Mouse (Mus musculus): Measurements from ENCODE around the gene Sfrp4. TPM values are rescaled to one million over a fixed set of nuclear protein-coding genes. Genes with fewer than 3 reads are reported as not detected.
"Not testable (repeated sequence)": the region's sequence is repeated elsewhere in the genome, so short reads cannot be mapped to it uniquely, and the experiment has no call there.

The Sfrp4 gene
- 1 to 10 TPM; 1.8 to 2.5 TPM for total RNA-seq (2021)
- long read RNA-seq, experiment 1, partial matches to known transcripts, result 0 of 3 reads
- long read RNA-seq, experiment 1, other reads (novel, unspliced or antisense), result 0 of 3 reads
- long read RNA-seq, experiment 2, full-length matches to known transcripts, result 3 of 3 reads
- long read RNA-seq, experiment 2, partial matches to known transcripts, result 0 of 3 reads
- long read RNA-seq, experiment 2, other reads (novel, unspliced or antisense), result 0 of 3 reads

DNA sequence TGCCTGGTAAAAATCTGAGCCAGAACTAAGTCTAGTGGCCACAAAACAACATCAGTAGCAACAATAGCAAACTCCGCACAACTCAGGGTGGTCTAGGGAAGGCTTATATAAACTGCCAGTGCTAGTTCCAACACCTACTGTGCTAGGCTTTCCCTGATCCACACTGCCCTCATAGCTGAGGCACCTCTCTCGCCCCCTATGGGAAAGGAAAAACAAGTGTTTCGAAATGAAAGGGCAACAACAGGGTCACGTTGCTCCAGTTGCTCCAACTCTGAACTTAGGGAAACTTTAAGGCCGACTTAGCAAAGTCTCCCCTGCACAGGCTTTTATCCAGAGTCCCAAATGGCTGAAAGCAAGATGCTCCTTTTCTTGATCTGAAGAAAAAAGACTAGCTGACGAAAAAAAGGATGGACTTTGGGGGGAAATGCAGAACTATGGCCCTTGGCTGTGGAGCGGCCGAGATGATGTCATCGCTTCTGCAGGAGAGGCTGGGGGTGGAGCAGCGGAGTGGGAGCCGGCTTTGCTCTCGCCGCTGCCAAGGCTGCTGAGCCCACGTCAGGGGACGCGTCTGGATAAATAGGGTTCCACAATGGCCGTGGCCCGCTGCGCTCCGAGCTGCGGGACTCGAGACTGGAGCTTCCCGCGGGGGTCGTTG, at the start of gene Sfrp4:
Gene Sfrp4, plus strand, starts transcription at position 532 of the 655 bp plus-strand sequence.
- peak; percentile 29 to 40 for DNase-seq (ENCODE audit: low spot score in 2 of 2)

DNA sequence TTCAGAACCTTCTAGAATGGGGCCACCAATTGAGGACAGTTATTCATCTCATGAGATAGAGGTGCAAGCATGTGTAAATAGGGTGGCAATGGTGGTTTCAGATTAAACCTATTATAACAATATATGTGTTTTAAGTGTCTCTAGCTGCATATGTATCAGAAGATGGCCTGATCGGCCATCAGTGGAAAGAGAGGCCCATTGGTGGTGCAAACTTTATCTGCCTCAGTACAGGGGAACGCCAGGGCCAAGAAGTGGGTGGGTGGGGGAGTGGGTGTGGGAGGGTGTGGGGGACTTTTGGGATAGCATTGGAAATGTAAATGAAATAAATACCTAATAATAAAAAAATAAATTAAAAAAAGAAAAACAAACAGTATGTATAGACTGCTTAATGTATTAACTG, 48.2 kb upstream of the Sfrp4 start:
- not testable (repeated sequence) for DNase-seq (ENCODE audit: low spot score in 2 of 2)

DNA sequence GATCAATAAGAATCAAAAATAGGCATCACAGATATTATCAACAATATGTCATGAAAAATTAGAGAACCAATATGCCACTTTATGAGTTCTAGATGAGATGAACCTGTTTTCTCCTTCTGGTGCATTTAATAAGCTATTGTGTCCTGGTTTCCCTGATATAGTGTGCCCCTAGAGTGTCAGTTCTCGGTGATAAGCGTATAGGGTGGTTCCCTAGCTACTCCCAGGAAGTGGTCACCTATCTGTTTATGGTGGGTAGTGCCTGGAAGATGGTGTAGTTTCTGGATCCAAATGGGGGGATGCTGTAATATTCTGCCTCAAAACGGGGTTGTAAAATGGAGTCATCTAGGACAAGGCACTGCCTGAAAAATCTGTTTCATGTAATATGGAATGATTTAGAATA, 47.0 kb upstream of the Sfrp4 start:
- DNase-seq (ENCODE audit: low spot score in 2 of 2), result no peak

DNA sequence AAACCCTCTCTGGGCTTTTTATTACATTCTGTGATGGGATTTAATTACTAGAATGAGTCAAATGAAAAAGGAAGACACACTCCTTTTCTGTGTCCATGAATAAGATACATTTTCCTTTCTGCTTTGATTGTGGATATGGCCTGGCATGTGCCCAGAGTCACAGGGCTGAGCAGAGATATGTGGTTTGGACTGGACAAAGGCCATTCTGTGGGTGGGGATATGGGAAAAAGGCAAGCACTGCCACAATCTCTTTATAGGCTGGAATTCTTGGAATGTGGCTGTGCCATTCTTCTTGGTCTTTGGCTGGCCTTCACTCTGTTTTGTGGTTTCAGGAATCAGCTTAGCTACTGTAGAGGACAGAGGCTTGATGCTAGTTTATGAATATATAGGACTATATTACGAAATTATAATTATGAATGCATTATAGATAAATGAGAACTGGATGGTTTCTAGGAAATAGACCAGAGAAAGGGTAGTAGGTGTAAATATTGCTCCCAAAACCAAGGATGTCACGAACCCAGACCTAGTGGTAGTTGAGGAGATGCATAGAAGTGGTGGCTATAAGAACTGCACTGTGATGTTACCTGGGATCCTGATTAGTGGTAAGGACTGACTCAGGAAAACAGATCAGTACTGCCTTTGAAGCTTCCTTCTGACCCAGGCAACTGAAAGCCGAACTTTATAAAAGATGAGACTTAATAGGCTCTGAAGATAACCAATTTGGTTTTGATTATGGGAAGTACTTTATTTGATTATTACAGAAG, 31.7 kb upstream of the Sfrp4 start:
- DNase-seq (ENCODE audit: low spot score in 2 of 2), result no peak

DNA sequence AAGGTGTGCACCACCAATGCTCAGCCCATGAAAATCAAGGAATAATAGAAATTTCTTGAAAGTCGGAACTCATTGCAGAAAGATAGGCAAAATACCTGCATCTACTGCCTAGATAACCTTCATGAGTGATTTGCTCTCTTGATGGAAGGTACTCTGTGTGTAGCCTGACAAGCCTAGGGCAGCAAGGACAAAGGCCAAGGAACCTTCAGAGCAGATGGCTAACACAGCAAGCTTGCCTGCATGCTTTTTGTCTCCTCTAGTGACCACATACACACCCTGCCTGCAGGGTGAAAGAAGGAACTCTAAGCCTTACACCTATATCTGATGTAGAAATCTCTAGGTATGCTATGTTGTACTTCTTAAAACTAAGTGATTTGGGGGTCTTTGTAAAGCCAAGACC, 27.8 kb upstream of the Sfrp4 start:
- DNase-seq (ENCODE audit: low spot score in 2 of 2), result no peak

DNA sequence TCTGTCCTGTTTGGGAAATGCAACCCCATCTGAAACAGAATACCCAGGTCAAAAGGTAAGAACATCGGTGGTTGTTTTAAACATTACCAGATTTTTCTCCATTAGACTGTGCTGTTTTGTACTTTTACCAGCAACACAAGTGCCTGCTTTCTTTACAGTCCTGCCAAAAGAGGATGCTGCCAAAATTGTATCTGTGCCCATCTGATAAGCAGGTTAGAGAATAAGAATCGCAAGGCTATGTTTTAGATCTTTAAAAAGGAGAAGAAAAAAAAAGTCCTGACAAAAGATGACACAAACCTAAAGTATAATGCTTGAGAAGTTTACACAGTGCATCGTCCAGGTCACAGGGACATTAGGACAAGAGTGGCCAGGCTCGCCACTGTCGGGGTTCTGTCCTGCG, 23.7 kb upstream of the Sfrp4 start:
- no peak for DNase-seq (ENCODE audit: low spot score in 2 of 2)

DNA sequence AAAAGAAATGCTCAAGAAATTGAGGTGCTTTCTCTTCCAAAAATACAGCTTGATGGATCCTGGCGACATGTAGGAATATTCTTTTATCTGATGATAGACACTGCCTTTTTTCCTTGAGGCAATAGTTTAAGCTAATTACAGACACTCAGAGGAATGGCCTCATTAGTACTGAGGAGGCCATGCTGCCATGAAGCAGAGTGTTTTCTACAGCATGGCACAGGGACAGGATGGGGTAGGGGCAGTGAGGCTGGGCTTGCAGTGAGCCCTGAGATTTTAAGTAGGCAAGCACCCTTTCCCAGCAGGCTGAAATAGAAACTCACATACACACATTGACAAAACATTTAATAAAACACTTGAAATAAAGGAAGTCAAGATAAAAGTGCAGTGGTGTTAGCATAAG, 20.4 kb upstream of the Sfrp4 start:
- no peak for DNase-seq (ENCODE audit: low spot score in 2 of 2)

DNA sequence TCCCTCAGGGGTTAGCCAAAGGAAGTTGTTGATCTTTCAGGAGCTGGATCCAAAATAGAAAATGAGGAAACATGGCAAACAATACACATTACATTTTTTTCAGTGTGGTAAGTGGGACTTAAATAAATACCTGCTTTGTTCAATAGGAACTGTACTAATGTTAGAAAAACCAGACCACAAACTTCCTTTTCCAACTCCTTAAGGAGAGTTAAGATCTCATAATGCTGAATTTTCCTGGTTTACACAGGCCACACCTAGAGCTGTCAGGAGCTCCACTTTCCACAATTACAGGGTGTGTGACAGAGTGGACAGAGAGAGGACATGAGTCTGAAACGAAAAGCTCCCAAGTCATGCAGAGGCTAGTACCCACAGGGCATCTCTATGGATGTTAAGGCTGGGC, 19.2 kb upstream of the Sfrp4 start:
- no peak for DNase-seq (ENCODE audit: low spot score in 2 of 2)

DNA sequence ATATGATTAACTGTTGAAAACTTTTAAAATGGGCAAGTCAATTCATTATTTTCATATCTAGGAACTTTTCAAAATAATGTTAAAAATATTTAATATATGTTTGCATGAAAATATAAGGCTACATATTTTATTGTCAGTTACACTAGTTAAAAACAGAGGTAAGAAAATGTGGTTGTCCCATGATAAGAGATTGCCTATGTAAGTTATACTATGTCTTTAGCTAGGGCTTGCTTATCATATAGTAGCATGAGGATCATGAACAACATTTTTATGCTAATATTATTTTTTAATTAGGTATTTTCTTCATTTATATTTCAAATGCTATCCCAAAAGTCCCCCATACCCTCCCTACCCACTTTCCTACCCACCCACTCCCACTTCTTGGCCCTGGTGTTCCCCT, 18.0 kb upstream of the Sfrp4 start:
- no peak for DNase-seq (ENCODE audit: low spot score in 2 of 2)

DNA sequence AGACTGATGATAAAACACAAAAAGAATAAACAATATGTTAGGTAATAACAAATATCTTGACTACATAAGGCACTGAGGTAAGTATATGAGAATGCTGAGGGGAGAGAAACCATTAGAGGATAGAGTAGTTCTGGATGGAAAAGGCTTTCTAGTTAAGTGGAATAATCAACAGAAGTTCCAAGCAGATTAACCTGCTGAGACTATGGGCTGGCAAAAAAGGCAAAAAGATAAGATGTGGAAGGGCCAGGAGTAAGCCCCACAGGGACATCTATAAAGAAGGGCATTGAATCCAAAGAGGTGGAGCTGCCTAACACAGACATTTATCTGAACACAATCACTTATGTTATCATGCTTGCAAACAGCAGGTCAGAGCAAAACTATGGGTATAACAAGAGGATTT, 14.8 kb upstream of the Sfrp4 start:
- no peak for DNase-seq (ENCODE audit: low spot score in 2 of 2)

DNA sequence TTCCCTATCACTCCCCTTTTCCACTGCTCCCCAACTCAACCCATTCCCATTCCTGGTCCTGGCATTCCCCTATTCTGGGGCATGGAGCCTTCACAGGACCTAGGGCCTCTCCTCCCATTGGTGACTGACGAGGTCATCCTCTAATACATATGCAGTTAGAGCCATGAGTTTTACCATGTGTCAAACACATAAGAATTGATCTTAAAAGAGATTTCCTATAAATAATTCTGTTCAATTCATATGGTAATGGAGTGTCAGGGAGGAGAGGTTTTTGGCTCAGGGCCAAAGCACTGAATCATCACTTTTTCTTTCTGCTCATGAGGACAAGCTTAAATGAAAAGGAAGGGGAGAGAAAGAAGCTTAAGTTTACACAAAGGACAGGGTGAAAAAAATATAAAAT, 10.6 kb upstream of the Sfrp4 start:
- DNase-seq (ENCODE audit: low spot score in 2 of 2), result no peak

DNA sequence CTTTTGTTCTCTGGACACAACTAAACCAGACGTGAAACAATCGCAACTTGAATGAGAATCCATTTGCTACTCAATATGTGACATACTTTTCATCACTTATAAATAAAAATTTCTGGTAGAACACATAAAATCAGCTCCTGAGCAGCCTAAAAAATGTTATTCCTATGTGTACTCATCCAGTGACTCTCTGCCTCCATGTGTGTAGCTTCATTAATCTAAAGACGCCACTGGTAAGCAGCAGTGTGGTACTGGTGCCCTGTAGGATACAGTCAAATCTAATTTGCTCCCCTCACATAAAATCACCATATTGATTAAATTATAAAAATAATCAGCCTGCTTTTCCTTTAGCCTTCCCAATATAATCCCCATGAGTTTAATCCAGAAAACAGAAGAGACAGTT, 9.9 kb upstream of the Sfrp4 start:
- DNase-seq (ENCODE audit: low spot score in 2 of 2), result no peak

DNA sequence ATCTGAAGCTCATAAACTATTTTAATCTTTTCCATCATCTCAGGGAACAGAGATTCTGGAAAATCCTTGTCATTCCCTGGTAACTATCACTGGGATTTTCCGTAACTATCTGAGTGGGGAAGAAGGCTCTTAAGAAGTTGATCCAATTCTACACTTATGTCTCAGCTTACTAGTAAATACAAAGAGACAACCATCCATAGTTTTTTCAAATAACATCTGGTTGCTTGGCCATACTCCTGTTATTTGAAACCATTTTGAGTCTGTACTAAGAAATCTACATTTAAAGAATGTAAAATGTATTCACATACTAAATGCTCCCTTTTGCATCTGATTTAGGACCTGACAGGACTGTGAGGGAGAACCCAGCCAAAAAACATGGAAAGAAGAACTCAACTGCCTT, 9.5 kb upstream of the Sfrp4 start:
- DNase-seq (ENCODE audit: low spot score in 2 of 2), result no peak

DNA sequence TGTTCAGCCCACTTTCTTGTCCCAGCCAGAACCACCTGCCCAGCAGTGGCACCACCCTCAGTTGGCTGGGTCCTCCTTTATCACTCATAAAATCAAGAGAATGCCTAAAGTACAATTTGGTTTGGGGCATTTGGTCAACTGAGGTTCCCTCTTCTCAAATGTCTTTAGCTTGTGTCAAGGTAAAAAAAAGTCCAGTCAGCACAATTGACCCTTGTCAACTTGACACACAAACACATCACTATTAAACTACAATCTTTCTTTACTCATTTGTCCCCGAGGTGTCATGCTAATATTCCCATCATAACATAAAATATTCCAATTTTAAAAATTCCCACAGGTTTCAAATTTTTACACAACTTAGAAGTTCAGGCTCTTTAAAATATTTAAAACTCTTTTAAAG, 8.6 kb upstream of the Sfrp4 start:
- DNase-seq (ENCODE audit: low spot score in 2 of 2), result no peak

DNA sequence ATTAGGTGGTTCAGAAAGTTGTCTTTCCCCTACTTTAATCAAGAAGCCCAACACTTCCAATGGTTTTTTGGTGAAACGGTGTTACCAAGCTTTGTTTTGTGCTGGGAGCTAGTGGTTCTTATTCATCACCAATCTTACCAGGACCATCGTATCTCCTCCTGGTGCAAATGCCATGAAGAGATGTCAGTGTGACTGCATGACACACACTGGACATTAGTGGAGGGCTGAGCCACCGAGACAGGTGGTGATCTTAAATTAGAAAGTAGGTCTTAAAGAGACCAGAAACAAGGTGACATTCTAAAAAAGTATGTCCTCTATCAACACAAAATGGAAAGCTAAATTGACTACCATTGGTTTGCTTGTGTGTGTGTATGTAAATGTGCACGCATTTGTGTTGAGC, 4.8 kb upstream of the Sfrp4 start:
- DNase-seq (ENCODE audit: low spot score in 2 of 2), result no peak

DNA sequence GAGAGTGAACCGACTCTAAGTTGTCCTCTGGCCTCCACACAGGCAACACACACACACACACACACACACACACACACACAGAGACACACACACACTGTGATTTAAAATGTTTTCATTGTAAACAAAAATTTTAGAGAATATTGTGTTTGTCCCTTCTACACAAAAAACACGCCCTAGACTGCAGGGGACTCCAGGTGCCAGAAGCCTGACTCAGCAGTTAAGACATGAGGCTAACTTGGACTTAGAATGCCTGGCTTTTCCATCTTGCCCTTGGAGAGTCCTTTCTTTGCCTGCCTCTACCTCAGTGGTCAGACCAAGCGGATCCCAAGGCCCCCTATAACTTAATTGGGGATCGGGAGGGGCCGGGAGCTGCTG, 4.1 kb upstream of the Sfrp4 start:
- no peak for DNase-seq (ENCODE audit: low spot score in 2 of 2)

DNA sequence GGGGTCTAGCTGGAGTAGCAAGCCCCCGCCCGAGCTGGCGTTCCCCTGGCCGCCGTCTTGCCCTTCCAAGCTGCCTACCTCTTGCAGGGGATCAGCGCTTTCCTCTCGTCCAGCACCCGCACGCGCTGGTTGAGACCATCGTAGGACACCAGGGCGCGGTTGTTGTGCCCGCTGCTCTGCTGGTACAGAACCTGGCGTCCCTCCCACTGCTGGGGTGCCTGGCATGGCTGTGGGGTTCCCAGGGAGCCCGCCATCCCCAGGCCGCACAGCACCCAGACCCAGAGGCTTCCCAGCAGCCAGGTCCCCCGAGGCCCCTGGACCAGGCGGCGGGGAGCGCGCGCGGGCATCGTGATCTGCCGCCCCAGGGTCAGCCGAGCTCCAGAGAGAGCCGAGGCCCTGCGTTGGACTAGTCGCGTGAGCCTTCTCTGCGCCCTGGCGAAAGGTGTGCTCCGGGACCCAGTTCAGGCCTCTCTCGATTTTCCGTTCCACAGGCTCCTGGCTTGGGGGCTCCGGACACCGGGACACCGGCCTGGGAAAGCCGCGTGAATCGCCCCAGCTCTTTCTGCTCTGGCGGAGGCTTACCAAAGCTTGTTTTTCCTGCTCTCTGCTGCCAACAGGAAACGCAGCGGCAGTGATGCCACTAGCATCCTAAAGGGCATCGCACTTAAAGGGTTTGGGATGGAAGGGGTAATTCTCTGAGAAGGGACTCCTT, 3.5 kb upstream of the Sfrp4 start, which contains the start of gene Epdr1:
Gene Epdr1, minus strand, starts transcription at position 712 of the 712 bp plus-strand sequence.
- peak; percentile 78 to 79 for DNase-seq (ENCODE audit: low spot score in 2 of 2)

DNA sequence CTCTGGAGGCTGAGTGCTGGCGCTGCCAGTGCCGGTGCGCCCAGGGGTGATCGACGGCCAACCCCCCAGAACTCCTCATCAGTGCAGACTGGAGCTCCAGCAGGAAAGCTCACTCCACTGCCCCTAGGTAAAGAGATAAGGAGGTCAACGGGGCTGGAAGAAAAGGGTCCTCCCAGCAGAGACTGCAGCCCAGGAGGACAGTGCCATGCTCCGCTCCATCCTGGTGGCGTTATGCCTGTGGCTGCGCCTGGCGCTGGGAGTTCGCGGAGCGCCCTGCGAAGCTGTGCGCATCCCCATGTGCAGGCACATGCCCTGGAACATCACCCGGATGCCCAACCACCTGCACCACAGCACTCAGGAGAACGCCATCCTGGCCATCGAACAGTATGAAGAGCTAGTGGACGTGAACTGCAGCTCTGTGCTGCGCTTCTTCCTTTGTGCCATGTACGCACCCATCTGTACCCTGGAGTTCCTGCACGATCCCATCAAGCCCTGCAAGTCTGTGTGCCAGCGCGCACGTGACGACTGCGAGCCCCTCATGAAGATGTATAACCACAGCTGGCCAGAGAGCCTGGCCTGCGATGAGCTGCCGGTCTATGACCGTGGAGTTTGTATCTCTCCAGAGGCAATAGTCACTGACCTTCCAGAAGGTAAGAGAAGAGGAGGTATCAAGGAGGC, 463 bp downstream of the Sfrp4 start:
- no peak for DNase-seq (ENCODE audit: low spot score in 2 of 2)

DNA sequence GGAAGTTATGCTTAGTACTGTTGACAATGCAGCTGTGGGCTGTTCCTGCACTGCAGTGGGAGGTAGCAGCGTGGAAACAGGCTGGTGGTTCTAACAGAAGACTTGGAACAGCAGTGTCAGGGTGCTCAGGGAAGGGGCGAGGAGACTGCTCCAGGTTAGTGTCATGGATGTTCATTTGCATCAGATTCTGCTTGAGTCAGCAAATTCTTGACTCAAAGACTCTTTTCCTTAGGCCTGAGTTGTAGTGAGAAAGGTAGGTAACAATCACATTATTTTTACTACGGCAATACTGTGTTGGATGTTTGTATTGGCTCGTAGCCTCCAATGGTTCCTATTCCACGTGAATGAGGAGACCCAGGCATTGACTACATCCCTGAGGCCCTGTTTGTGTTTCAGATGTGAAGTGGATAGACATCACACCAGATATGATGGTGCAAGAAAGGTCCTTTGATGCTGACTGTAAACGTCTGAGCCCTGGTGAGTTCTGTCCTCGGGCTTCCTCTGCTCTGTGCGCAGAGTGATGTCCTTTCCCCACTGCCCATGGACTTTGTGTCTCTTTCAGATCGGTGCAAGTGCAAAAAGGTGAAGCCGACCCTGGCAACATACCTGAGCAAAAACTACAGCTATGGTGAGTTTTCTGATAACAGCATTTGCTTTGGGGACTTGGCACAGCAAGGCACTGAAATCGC, 1.9 kb downstream of the Sfrp4 start:
- no peak for DNase-seq (ENCODE audit: low spot score in 2 of 2)

DNA sequence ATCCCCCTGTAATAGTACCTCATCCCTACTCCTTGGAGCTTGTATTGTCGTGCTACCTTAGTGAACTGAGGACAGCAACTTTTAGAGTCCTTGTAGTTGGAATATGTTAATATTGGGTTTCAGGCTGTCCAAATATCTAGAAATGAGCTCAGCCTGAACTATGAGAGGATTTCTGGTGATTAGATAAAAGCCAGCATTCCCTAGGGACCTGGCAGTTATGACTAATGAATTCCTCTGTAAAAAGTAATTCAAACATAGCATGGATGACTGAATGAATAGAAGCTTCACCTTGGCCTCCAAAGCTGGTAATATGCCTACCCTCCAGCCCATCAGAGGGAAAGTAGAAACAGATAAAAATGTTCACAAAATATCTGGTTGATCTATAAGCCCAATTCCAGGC, 3.6 kb downstream of the Sfrp4 start:
- no peak for DNase-seq (ENCODE audit: low spot score in 2 of 2)
